Mouse (Mus musculus) stomach, postnatal 0 days (tissue): Measurements from ENCODE around the gene Lefty2.

Source experiments
- CTCF ChIP-seq: IDR thresholded peaks from 2 replicates; pipeline ENCODE4 v1.5.1; 2016; ENCODE audit warnings: antibody characterized with exemption, low read depth, mild to moderate bottlenecking, moderate library complexity
- EP300 ChIP-seq: optimal IDR thresholded peaks from 2 replicates; pipeline ENCODE3; 2016; ENCODE audit warnings: antibody characterized with exemption

GRCm38 (mm10) chr1:180866001-180866400 is 26.9 kb upstream of the Lefty2 start:
- TF ChIP-seq CTCF (no peak), EP300 (no peak)
